Mouse (Mus musculus): ENCODE measurements at regions not wholly inside any gene's neighbourhood (a gene's known extent, or its start where the extent isn't known, plus 50 kb on each side); places are given as distances from the start of the nearest gene placed in this dataset.

GRCm38 (mm10) chr8:28117997-28118778, 670.7 kb downstream of the Poteg start:
- DNase-seq (ENCODE audit: extremely low spot score in 1 of 2, low spot score in 1 of 2), result peak; percentile 2 to 19

- no peak for DNase-seq (ENCODE audit: extremely low spot score in 1 of 2, low spot score in 1 of 2)
These were observed 677.6 kb downstream of the Poteg start for GRCm38 (mm10) chr8:28125021-28125420.

GRCm38 (mm10) chr8:28141916-28142315, 694.4 kb downstream of the Poteg start:
- DNase-seq (ENCODE audit: extremely low spot score in 1 of 2, low spot score in 1 of 2), result no peak

GRCm38 (mm10) chr8:28148599-28149452, 701.4 kb downstream of the Poteg start:
- DNase-seq (ENCODE audit: extremely low spot score in 1 of 2, low spot score in 1 of 2), result peak; percentile 52 to 83

- peak in 1 of 2 experiments; percentile 25 for DNase-seq (ENCODE audit: extremely low spot score in 1 of 2, low spot score in 1 of 2)
These were observed 701.9 kb downstream of the Poteg start for GRCm38 (mm10) chr8:28149453-28149767.

- no peak for DNase-seq (ENCODE audit: extremely low spot score in 1 of 2, low spot score in 1 of 2)
These were observed 713.2 kb downstream of the Poteg start for GRCm38 (mm10) chr8:28160651-28161050.

- no peak for DNase-seq (ENCODE audit: extremely low spot score in 1 of 2, low spot score in 1 of 2)
These were observed 720.6 kb downstream of the Poteg start for GRCm38 (mm10) chr8:28168036-28168435.

- no peak for DNase-seq (ENCODE audit: extremely low spot score in 1 of 2, low spot score in 1 of 2)
These were observed 724.0 kb downstream of the Poteg start for GRCm38 (mm10) chr8:28171456-28171855.

GRCm38 (mm10) chr8:28195943-28196342, 748.5 kb downstream of the Poteg start:
- no peak for DNase-seq (ENCODE audit: extremely low spot score in 1 of 2, low spot score in 1 of 2)

- DNase-seq (ENCODE audit: extremely low spot score in 1 of 2, low spot score in 1 of 2), result no peak
These were observed 788.1 kb downstream of the Poteg start for GRCm38 (mm10) chr8:28235562-28235961.

GRCm38 (mm10) chr8:28239411-28239810, 791.9 kb downstream of the Poteg start:
- DNase-seq (ENCODE audit: extremely low spot score in 1 of 2, low spot score in 1 of 2), result no peak

- DNase-seq (ENCODE audit: extremely low spot score in 1 of 2, low spot score in 1 of 2), result peak in 1 of 2 experiments; percentile 5
These were observed 805.1 kb downstream of the Poteg start for GRCm38 (mm10) chr8:28252399-28253240.

GRCm38 (mm10) chr8:28267277-28267676, 819.8 kb downstream of the Poteg start:
- DNase-seq (ENCODE audit: extremely low spot score in 1 of 2, low spot score in 1 of 2), result no peak

GRCm38 (mm10) chr8:28284257-28284656, 836.8 kb downstream of the Poteg start:
- no peak for DNase-seq (ENCODE audit: extremely low spot score in 1 of 2, low spot score in 1 of 2)

- DNase-seq (ENCODE audit: extremely low spot score in 1 of 2, low spot score in 1 of 2), result peak; percentile 2 to 29
These were observed 851.7 kb downstream of the Poteg start for GRCm38 (mm10) chr8:28298896-28299793.

- no peak for DNase-seq (ENCODE audit: extremely low spot score in 1 of 2, low spot score in 1 of 2)
These were observed 869.6 kb downstream of the Poteg start for GRCm38 (mm10) chr8:28317081-28317480.

- DNase-seq (ENCODE audit: extremely low spot score in 1 of 2, low spot score in 1 of 2), result no peak
These were observed 885.9 kb downstream of the Poteg start for GRCm38 (mm10) chr8:28333388-28333787.

GRCm38 (mm10) chr8:28337484-28337883, 890.0 kb downstream of the Poteg start:
- DNase-seq (ENCODE audit: extremely low spot score in 1 of 2, low spot score in 1 of 2), result peak in 1 of 2 experiments; percentile 8

GRCm38 (mm10) chr8:28341236-28341635, 893.8 kb downstream of the Poteg start:
- DNase-seq (ENCODE audit: extremely low spot score in 1 of 2, low spot score in 1 of 2), result peak; percentile 3 to 39

- DNase-seq (ENCODE audit: extremely low spot score in 1 of 2, low spot score in 1 of 2), result no peak
These were observed 919.0 kb downstream of the Poteg start for GRCm38 (mm10) chr8:28366470-28366869.

Data from frontal cortex, adult 2 months (tissue).